Mouse (Mus musculus): Measurements from ENCODE around the gene Hspb6.

Hspb6 gene

DNA sequence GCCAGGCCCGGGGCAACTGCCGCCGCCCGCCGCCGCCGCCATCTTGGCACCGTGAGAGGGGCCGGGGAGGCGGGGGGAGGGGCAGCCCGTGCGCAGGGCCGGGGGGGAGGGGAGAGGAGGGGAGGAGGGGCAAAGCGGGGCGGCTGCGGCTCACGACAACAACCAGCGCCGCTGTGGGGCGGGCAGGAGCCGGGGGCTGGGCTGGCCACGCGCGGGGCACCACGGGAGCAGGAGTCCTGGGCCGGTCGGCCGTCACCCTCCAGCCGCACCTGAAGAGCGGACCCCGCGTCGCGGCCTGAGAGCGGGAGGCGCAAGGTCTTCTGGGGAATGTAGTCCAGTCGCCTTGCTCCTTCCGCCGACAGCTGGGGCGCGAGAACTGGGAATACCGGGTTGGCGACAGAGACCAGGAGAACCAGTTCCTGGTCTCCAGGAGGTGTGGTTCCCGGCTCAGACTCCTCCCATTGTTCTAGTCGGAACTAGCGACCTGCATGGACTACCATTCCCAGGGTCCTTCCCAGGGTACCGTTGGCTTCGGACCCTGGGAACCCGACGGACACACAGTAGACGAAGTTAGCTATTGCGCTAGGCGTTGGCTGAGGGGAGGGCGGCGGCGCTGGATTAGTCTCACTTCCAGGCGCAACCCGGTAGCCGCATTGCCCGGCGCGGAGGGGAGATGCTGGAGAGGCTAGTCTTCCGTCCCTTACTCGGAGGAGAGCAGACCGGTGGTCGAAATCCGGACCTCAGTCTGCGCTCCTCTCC lies 36.9 kb downstream of the Hspb6 start, which contains the start of gene Kmt2b:
Gene Kmt2b, minus strand, starts transcription at position 51 of the 759 bp plus-strand sequence.
- DNase-seq = peak; percentile 99

DNA sequence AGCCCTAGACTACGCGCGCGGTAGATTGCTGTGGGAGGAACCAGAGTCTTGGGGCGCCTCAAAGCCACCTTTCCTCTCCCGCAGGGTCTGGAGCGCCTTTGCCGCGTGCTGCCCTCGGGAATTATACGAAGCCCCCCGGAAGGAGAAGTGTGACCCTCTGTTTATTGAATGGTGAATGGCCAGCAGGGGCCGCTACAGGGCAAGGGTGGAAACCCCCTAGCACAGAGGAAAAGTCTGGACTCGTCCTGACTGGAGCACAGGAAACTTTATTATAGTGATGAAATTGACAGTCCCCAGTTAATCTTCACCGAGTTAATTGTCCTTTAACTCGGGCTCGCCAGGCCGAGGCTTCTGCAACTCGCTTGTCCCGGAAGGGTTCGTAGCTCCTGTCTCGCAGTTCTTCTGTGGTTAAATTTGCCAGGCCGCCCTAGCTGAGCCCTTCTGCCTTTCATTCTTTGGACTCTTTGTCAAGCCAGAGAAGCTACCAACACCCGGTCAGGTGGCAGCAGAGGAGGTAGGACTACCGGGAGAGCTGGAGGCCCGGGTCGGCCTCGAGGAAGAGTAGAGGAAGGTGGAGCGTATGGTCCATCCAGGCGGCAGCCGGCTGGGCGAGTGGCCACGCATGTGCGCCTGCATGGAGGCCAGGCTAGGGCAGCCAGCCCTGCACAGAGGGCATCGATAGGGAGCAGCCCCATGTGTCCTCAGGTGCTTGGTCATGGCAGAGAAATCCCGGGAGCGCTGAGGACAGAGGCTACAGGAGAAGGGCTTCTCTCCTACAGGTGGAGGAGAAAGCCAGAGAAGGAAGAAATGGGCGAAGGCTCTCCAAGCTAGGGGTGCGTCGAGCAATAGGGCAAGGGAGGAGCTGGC lies 37.7 kb downstream of the Hspb6 start:
- DNase-seq = peak; percentile 86 to 87

DNA sequence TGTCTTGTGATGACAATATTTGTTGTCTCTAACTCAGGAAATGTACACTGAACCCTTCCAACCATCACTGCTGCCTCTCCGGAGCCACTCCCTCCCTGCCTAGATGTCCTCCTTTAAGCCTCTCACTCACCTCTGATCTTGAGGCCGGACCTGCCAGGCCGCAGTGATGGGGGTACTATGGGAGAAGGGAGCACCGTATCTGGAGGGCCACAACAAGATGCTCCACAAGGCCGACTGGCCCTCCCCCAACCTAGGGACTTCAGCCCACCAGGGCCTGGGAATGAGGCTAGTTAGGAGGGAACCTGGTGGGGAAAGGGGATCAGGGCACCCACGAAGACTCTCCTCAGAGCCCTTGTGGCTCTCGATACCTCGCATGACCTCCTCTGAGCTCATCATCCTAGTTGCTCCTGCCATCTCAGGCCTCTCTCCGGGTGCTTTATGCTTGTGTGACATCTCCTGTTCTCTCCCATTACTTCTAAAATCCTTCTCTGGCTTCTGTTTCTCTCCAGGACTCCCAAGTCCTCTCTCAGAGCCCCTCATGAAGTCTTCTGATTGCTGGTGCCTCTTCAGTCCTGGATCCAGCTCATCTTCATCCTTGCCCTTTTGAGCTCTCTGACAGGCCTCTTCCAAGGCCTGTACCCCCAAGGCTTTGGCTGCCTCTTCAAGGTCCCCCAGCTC lies 39.1 kb downstream of the Hspb6 start:
- no peak for DNase-seq

DNA sequence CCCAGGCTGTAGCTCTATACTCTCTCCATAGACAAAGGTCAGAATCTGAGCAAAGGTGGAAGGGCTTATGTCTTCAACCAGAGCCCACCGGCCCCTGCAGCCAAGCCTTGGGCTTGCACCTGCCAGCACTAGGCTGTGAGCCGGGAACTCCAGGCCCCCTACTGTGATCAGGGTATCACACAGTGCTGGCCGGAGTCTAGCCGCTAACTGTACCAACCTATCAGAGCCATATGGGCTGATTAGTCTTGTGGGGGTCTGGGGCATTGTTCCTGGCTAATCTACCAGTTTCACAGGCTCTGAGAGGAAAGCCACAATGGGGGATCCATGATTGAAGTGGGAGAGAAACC lies 39.6 kb downstream of the Hspb6 start:
- no peak for DNase-seq

DNA sequence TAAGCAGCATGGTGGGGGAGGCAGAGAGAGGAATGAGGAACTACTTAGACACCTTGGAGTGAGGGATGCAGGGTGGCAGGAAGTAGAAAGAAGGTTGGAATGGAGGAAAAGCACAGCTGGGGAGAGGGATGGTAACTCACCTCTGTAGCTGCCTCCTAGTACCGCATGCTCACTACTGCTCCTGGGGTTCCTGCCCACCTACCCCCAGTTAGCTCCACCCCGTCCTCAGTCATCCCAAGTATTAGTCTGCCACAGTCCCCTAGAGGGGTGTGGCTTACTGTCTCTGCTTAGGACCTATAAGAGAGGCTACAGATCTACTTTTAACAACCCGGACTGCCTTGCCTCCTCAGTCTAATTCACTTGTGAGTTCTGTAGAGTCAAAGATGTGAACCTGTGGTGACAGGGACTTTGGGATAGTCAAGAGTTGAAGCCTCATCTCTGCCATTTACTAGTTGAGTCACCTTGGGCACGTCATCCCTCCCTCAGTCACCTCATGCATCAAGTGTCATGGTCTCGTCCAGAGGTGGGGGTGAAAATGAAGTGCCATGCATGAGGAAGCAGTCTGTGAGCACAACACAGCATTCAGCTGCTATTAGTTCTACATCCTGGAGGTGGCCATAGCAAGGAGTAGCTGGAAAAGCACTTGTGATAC lies 40.9 kb downstream of the Hspb6 start:
- no peak for DNase-seq

DNA sequence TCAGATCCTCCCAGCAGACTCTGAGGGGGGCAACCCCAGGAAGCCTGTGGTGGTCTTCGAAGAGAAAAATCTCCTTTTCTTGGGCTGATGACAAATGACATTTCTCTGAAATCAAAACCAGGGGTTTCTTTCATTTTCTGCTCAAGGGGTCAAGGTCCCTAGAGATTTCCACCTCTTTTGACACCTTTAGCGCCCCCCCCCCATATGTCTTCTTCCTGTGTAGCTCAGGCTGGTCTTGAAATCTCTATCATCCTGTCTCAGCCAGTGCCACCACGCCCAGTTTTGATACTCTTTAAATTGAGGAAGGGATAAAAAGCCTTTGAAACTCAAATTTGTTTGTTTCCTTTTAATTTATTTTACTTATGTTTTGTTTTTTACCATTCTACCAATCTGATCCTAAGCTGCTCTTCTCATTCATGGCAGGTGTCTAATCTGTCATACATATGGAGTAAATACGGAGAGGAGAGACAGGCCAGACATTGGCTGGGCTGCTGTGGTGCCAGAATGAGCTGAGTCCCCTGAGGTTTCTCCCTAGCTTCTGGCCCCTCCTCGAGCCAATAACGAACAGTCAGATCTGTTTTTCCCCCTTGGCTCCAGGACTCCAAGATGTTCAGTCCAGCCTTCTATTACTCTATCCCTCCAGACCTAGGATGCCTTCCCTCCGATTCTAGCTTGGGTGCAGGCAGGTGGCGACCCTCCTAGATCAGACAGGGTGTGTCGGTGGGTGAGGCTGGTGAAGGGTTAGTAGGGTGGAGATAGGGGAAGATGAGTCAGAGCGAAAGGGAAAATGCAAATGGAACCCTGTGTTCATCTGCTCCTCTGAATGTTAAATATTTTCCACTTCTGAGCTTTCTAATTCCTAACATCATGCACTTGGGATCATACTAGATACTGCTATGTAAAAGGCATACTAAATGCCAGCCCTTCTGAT lies 41.9 kb downstream of the Hspb6 start:
- DNase-seq = no peak

DNA sequence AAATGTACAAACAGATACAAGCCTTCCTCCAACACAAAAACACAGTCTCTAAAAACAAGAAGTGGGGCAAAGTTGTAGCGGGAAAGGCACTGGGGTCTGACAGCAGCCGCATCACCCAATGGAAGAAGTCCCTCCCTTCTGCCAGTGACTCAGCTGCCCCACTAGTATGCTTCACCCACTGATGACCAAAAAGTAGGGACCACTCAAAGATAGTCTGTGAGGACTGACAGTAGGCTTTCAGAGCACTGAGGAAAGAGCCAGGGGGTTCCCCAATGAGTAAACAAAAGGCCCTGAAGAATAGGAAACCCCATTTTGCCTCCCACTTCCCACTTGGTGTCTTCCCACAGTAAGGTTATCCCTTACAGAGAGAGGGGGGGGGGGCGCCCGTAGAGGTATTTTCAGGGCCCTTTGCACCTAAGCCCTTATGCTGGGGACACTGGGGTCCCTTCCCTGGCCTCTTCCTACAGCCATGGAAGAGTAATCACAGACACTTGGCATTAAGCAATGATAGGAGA lies 42.6 kb downstream of the Hspb6 start:
- DNase-seq = no peak

DNA sequence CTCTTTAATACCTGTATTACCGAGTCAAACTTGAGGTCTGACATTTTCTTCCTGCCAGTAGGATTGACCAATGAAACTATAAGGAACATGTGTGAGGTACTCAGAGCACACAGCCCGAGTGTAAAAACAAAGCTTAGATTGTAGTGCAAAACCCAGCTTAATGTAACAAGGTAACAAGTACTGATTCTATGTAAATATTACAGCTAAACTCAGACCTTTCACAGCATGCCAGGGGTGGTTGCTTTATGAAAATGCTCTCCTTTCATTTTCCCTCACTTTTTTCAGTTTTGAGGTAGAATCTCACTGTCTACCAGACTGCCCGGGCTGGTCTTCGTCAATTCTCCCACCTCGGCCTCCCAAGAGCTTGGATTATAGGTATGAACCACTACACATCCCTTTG lies 44.1 kb downstream of the Hspb6 start:
- DNase-seq = no peak

DNA sequence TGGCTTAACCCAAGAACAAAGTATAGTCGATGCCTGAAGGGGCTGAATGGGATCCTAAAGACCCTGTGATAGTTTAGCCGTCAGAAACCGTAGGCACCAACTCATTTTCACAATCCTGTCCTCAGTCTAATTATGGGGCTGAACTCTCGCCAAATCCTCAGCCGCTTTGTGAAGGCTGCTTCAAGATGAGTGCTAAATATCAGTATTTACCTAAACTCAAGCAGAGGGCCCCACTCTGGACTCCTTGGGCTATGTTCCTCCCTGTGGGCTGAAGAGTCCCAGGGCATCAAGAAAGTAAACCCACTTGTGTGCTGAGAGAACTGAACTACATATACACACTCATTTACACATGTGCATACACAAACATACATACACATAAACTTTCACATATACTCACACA lies 44.8 kb downstream of the Hspb6 start:
- peak; percentile 54 to 61 for DNase-seq

DNA sequence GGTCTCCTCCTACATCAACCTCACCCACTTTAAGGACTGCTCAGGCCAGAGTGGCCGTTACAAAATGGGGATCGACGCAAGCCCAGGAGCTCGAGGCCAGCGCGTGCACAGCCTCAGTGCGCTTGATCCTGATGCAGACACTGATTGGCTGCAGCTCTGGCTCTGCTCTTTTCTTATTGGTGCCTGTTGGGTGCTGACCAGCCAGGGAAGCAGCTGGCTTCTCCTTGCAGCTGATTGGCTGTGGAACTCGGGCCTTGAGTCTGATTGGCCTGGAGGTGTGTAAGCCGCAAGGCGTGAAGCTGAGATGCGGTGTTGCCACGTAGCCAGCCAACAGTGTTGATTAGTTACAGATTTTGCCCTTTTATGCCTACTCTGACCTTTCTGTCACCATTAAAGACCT lies 46.8 kb downstream of the Hspb6 start, which contains the start of gene Zbtb32:
Gene Zbtb32, minus strand, starts transcription at position 124 of the 400 bp plus-strand sequence.
- DNase-seq = no peak

DNA sequence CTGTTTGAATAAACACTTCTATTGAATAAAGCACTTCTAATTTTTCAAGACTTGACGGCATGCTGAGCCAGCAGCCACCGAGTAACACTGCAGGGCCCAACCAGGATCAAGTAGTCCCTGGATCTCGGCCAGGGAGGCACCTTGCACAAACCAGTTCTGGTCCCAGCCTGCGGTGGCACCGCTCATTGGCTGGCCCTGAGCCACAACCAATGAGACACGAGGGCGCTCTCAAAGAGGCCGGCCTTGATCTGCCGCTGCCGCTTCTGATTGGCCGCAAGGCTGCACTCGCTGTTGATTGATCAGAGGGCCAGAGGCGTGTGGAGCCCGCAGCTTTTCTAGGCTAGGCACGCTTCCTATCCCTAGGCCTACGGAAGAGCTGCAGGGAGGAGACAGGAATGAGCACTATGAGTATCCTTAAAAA lies 48.0 kb downstream of the Hspb6 start:
- DNase-seq = peak; percentile 98

DNA sequence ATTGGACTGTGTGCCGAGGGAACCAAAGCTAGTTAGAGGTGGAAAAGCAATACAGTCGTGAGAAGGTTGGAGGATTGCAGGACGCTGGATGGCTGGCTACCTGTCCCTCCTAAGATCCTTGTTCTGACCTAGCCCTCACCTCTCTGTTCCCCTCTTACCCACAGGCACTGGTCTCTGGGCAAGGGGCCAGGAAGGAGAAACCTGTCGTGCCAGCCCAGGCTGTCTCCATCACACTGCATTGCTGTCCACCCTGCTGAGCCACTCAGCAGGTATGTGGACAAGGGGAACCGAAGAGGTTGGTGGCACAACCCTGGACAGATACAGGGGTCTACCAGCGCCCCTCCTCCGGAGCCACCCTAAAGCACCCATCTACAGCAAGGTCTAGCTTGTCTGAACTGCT lies 48.7 kb downstream of the Hspb6 start:
- DNase-seq = peak; percentile 88 to 93

DNA sequence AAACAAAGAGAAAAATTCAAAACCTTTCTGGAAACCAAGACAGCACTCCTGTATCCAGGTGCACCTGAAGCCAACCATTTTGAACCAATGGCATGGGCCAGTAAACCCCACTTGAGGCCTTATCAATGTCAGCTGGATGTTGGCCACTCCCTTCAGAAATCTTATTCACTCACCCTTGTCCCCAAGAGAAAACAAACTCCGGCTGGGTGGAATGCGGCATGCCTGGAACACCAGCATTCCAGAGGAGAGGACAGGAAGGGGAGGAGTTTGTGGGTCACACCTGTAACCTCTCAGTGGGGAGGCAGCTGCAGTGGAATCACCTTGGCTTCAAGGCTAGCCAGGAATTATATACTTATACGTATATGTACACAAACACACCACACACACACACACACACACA lies 50.6 kb downstream of the Hspb6 start:
- DNase-seq = peak; percentile 92 to 94

DNA sequence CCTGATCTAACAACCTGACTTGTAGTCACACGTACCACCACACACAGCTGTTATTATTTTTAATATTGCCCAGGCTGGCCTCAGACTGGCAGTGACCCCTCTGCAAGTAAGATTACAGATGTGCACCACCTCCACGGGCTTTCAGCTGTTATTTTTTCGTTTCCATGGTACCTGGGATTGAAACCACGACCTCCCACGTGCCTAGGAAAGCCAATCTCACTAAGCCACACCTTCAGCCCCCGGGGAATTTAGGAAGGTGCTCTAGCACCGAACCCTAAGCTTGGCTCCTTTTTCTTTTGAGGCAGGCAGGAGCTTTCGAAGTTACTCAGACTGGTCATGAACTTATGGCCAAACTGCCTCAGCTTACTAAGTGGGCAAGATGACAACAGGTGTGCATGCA lies 52.4 kb downstream of the Hspb6 start:
- DNase-seq = no peak

DNA sequence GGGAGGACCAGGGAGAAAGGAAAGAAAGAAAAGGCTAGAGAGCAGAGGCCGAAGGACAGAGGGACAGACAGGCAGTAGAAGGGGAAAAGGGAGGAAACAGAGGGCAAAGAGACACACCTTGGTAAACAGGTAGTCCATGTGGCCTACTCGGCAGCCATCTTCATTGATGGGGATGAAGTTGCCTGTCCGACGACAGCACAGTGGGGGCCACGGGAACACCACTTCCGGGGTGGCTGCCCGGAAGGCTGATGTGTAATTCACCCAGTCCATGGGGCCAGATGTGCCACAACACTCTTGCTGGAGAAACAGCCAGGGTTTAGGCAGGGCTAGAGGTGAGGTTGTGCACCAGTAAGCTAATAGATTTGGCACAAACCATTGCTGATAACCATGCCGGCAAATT lies 53.0 kb downstream of the Hspb6 start:
- DNase-seq = no peak
